In genomic region chr9:20972141-20972992, GRCm38 (mm10) we compare ENCODE assay signal across 8 mouse cellular contexts. TPM values are rescaled to one million over a fixed set of nuclear protein-coding genes. Genes with fewer than 3 reads are reported as not detected.
DNase-seq lines count a peak whose midpoint lies in the region; ATAC-seq lines count a peak whose summit lies in the region.

No protein-coding gene starts in this region.

- H3K9me3 ChIP-seq in forebrain, embryonic 14.5 days (replicated peaks; ENCODE audit: control insufficient read depth, low read length): no peaks in the 10 kb centered on the region
- H3K9me3 ChIP-seq in heart, embryonic 16.5 days (replicated peaks; ENCODE audit: control insufficient read depth, low read length): no peaks in the 10 kb centered on the region
- H3K9me3 ChIP-seq in liver, embryonic 12.5 days (replicated peaks): no peaks in the 10 kb centered on the region

- no peak for ATAC-seq in forebrain, embryonic 14.5 days
- ATAC-seq in heart, embryonic 16.5 days (replicated peaks; ENCODE audit: extremely low read depth, insufficient read depth, low FRiP score): no peak
- ATAC-seq in liver, embryonic 12.5 days: no peak
- ATAC-seq in erythroblast, adult 5-6 weeks (replicated peaks; ENCODE audit: low FRiP score, poor library complexity, severe bottlenecking): no peak

- H3K36me3 ChIP-seq in forebrain, embryonic 14.5 days (ENCODE audit: control insufficient read depth, insufficient read depth, low read length): peaks cover 8% of the 10 kb centered on the region; the same call in 1 of the 2 replicates
- peaks cover 16% of the 10 kb centered on the region for H3K36me3 ChIP-seq in heart, embryonic 16.5 days (ENCODE audit: control insufficient read depth, insufficient read depth)
- H3K36me3 ChIP-seq in liver, embryonic 12.5 days: peaks cover 13% of the 10 kb centered on the region

- no peak overlapping the region for H3K4me3 ChIP-seq in forebrain, embryonic 14.5 days (ENCODE audit: low read depth, low read length)
- 0 out of 2 replicates have a peak overlapping the region, but pooled peaks have one; percentile 9 for H3K4me3 ChIP-seq in heart, embryonic 16.5 days (ENCODE audit: low read length)
- no peak overlapping the region for H3K4me3 ChIP-seq in liver, embryonic 12.5 days

- H3K4me2 ChIP-seq in forebrain, embryonic 14.5 days (ENCODE audit: low read length): 0 out of 2 replicates have a peak overlapping the region, but pooled peaks have one; percentile 17
- peak overlapping the region; percentile 50 for H3K4me2 ChIP-seq in heart, embryonic 16.5 days (ENCODE audit: low read depth, low read length)
- H3K4me2 ChIP-seq in liver, embryonic 12.5 days: no peak overlapping the region

- peak; percentile 36 to 59 for DNase-seq in urinary bladder, adult 18-20 months (ENCODE audit: low spot score in 2 of 2)
- DNase-seq in urinary bladder, postnatal 10 days (ENCODE audit: low spot score): no peak
- DNase-seq in forebrain, embryonic 14.5 days (ENCODE audit: low spot score): peak; percentile 20
- peak; percentile 47 to 77 for DNase-seq in kidney, postnatal 25 days
- peak; percentile 32 for DNase-seq in ovary, postnatal 36 days (ENCODE audit: low spot score)

- peak overlapping the region; percentile 48; the same call in 1 of the 2 replicates for H3K9ac ChIP-seq in forebrain, embryonic 14.5 days (ENCODE audit: low read length)
- peak overlapping the region; percentile 57 for H3K9ac ChIP-seq in heart, embryonic 16.5 days (ENCODE audit: low read length)
- no peak overlapping the region for H3K9ac ChIP-seq in liver, embryonic 12.5 days

- H3K4me1 ChIP-seq in forebrain, embryonic 14.5 days (ENCODE audit: control insufficient read depth, insufficient read depth, low read length): peaks cover 10% of the 10 kb centered on the region
- H3K4me1 ChIP-seq in heart, embryonic 16.5 days (ENCODE audit: control insufficient read depth, insufficient read depth, low read length): peaks cover 34% of the 10 kb centered on the region
- peaks cover 56% of the 10 kb centered on the region for H3K4me1 ChIP-seq in liver, embryonic 12.5 days

- H3K27me3 ChIP-seq in forebrain, embryonic 14.5 days (replicated peaks; ENCODE audit: control insufficient read depth, insufficient read depth, low read length): no peaks in the 10 kb centered on the region
- H3K27me3 ChIP-seq in heart, embryonic 16.5 days (ENCODE audit: control insufficient read depth, insufficient read depth, low read length): no peaks in the 10 kb centered on the region
- H3K27me3 ChIP-seq in liver, embryonic 12.5 days (replicated peaks): 0 out of 2 replicates have a peak, but pooled peaks cover 7% of the 10 kb centered on the region

- WGBS in forebrain, embryonic 14.5 days: 43% methylated on average over 28 of the region's 28 CpGs
- 40% methylated on average over 28 of the region's 28 CpGs for WGBS in heart, embryonic 16.5 days
- 67% methylated on average over 28 of the region's 28 CpGs for WGBS in liver, embryonic 12.5 days (ENCODE audit: insufficient replicate concordance)

- no peak overlapping the region for H3K27ac ChIP-seq in forebrain, embryonic 14.5 days (ENCODE audit: low read depth, low read length)
- peak overlapping the region; percentile 73 for H3K27ac ChIP-seq in heart, embryonic 16.5 days (ENCODE audit: low read length)
- H3K27ac ChIP-seq in liver, embryonic 12.5 days: 0 out of 2 replicates have a peak overlapping the region, but pooled peaks have one; percentile 10

RNA-seq across cellular contexts. Expression of gene S1pr2, which starts 4.2 kb away (rescaled TPM):
- 5.9 and 7.8 TPM in 2 replicates for polyA plus RNA-seq in forebrain, embryonic 14.5 days (2014; fragmentation: Nextera tagmentation; extraction: Ambion mirVana)
- 18.2 and 23.7 TPM in 2 replicates for polyA plus RNA-seq in heart, embryonic 16.5 days (2015; fragmentation: Nextera tagmentation; extraction: Ambion mirVana)
- 6.6 and 6.7 TPM in 2 replicates for polyA plus RNA-seq in liver, embryonic 12.5 days (2016; fragmentation: Nextera tagmentation; extraction: Ambion mirVana)
- 0.84 and 1.5 TPM in 2 replicates for total RNA-seq in erythroblast, adult 5-6 weeks (2015; ENCODE audit: low replicate concordance)
- total RNA-seq in erythroblast, adult 5-6 weeks (2017; ENCODE audit: low replicate concordance): 0.17 and 0.56 TPM in 2 replicates

RNA-seq across cellular contexts. Expression of gene Dnmt1, which starts 12.7 kb away (rescaled TPM):
- polyA plus RNA-seq in forebrain, embryonic 14.5 days (2014; fragmentation: Nextera tagmentation; extraction: Ambion mirVana): 51.1 and 52.1 TPM in 2 replicates
- 56.1 and 63.1 TPM in 2 replicates for polyA plus RNA-seq in heart, embryonic 16.5 days (2015; fragmentation: Nextera tagmentation; extraction: Ambion mirVana)
- 97.3 and 101 TPM in 2 replicates for polyA plus RNA-seq in liver, embryonic 12.5 days (2016; fragmentation: Nextera tagmentation; extraction: Ambion mirVana)
- total RNA-seq in erythroblast, adult 5-6 weeks (2015; ENCODE audit: low replicate concordance): 28.1 and 47.9 TPM in 2 replicates
- total RNA-seq in erythroblast, adult 5-6 weeks (2017; ENCODE audit: low replicate concordance): 69.1 and 92.4 TPM in 2 replicates

RNA-seq across cellular contexts. Expression of gene Mrpl4, which starts 30.2 kb away (rescaled TPM):
- 118 and 129 TPM in 2 replicates for polyA plus RNA-seq in forebrain, embryonic 14.5 days (2014; fragmentation: Nextera tagmentation; extraction: Ambion mirVana)
- polyA plus RNA-seq in heart, embryonic 16.5 days (2015; fragmentation: Nextera tagmentation; extraction: Ambion mirVana): 170 and 173 TPM in 2 replicates
- polyA plus RNA-seq in liver, embryonic 12.5 days (2016; fragmentation: Nextera tagmentation; extraction: Ambion mirVana): 89.3 and 91.4 TPM in 2 replicates
- 7.9 and 19.0 TPM in 2 replicates for total RNA-seq in erythroblast, adult 5-6 weeks (2015; ENCODE audit: low replicate concordance)
- 6.8 and 11.4 TPM in 2 replicates for total RNA-seq in erythroblast, adult 5-6 weeks (2017; ENCODE audit: low replicate concordance)

RNA-seq across cellular contexts. Expression of gene Icam1, which starts 43.4 kb away (rescaled TPM):
- polyA plus RNA-seq in forebrain, embryonic 14.5 days (2014; fragmentation: Nextera tagmentation; extraction: Ambion mirVana): 2.6 and 3.5 TPM in 2 replicates
- 23.8 and 29.6 TPM in 2 replicates for polyA plus RNA-seq in heart, embryonic 16.5 days (2015; fragmentation: Nextera tagmentation; extraction: Ambion mirVana)
- polyA plus RNA-seq in liver, embryonic 12.5 days (2016; fragmentation: Nextera tagmentation; extraction: Ambion mirVana): 9.9 TPM in 2 replicates
- total RNA-seq in erythroblast, adult 5-6 weeks (2015; ENCODE audit: low replicate concordance): 0.84 and 1.2 TPM in 2 replicates
- total RNA-seq in erythroblast, adult 5-6 weeks (2017; ENCODE audit: low replicate concordance): 2.2 and 2.3 TPM in 2 replicates

RNA-seq across cellular contexts. Expression of gene Icam4, which starts 56.8 kb away (rescaled TPM):
- not detected in 2 replicates for polyA plus RNA-seq in forebrain, embryonic 14.5 days (2014; fragmentation: Nextera tagmentation; extraction: Ambion mirVana)
- 2.0 and 3.0 TPM in 2 replicates for polyA plus RNA-seq in heart, embryonic 16.5 days (2015; fragmentation: Nextera tagmentation; extraction: Ambion mirVana)
- polyA plus RNA-seq in liver, embryonic 12.5 days (2016; fragmentation: Nextera tagmentation; extraction: Ambion mirVana): 231 and 238 TPM in 2 replicates
- total RNA-seq in erythroblast, adult 5-6 weeks (2015; ENCODE audit: low replicate concordance): 39.2 and 40.8 TPM in 2 replicates
- 20.6 and 35.8 TPM in 2 replicates for total RNA-seq in erythroblast, adult 5-6 weeks (2017; ENCODE audit: low replicate concordance)
